Mouse (Mus musculus) MEL (cell line): ENCODE data around the gene Oxct1. TPM values are rescaled to one million over a fixed set of nuclear protein-coding genes. Genes with fewer than 3 reads are reported as not detected.

Experiments
- DNase-seq: peaks from one replicate; pipeline ENCODE4 v3.0.0; 2011; ENCODE audit warnings: low read depth, low spot score
- H3K27ac ChIP-seq: 2 replicates; pipeline ENCODE4 v1.5.1; 2012; ENCODE audit warnings: low read depth, mild to moderate bottlenecking, control low read depth, low read length, moderate library complexity; ENCODE audit not compliant: control insufficient read depth
- H3K27me3 ChIP-seq, 2 experiments: fragments of 150-350 bp in 1 of 2; sonication (generic) in 1 of 2; 2 replicates each; pipeline ENCODE4 v1.6.1; 2012; ENCODE audit warnings: low read length in 2 of 2, mild to moderate bottlenecking in 2 of 2, improper control_type of control experiment in 1 of 2, moderate library complexity in 1 of 2; ENCODE audit not compliant: insufficient read depth in 2 of 2, control insufficient read depth in 1 of 2
- H3K36me3 ChIP-seq, 2 experiments: 2 replicates each; pipeline ENCODE4 v1.6.1; 2012 to 2014; ENCODE audit warnings: low read length in 2 of 2, improper control_type of control experiment in 1 of 2, inconsistent platforms in 1 of 2, mild to moderate bottlenecking in 1 of 2; ENCODE audit not compliant: insufficient read depth in 2 of 2, control insufficient read depth in 1 of 2
- H3K4me1 ChIP-seq, 2 experiments: fragments of 150-350 bp in 1 of 2; sonication (generic) in 1 of 2; 2 replicates each; pipeline ENCODE4 v1.6.1; 2012; ENCODE audit warnings: low read length in 2 of 2, improper control_type of control experiment in 1 of 2, mild to moderate bottlenecking in 1 of 2; ENCODE audit not compliant: insufficient read depth in 2 of 2, control insufficient read depth in 1 of 2
- H3K4me3 ChIP-seq, 2 experiments: fragments of 150-350 bp in 1 of 2; sonication (generic) in 1 of 2; 2 replicates each; pipeline ENCODE4 v1.5.1; 2012; ENCODE audit warnings: low read depth in 2 of 2, low read length in 2 of 2, mild to moderate bottlenecking in 2 of 2, moderate library complexity in 2 of 2, control low read depth in 1 of 2, improper control_type of control experiment in 1 of 2; ENCODE audit not compliant: control insufficient read depth in 1 of 2, insufficient read depth in 1 of 2
- H3K79me2 ChIP-seq: 2 replicates; pipeline ENCODE4 v1.6.1; 2012; ENCODE audit warnings: mild to moderate bottlenecking, low read length, moderate library complexity; ENCODE audit not compliant: control insufficient read depth, poor library complexity, insufficient read depth
- H3K9ac ChIP-seq: 2 replicates; pipeline ENCODE4 v1.6.1; 2012; ENCODE audit warnings: low read depth, mild to moderate bottlenecking, control low read depth, low read length, moderate library complexity; ENCODE audit not compliant: control insufficient read depth, poor library complexity, severe bottlenecking
- H3K9me3 ChIP-seq: fragments of 150-350 bp; sonication (generic); replicated peaks from 2 replicates; pipeline ENCODE4 v1.6.1; 2012; ENCODE audit warnings: mild to moderate bottlenecking, low read length, improper control_type of control experiment, moderate library complexity; ENCODE audit not compliant: insufficient read depth
- BHLHE40 ChIP-seq: IDR thresholded peaks from 2 replicates; pipeline ENCODE4 v1.6.1; 2012; ENCODE audit warnings: low read depth, mild to moderate bottlenecking, inconsistent platforms, low read length, improper control_type of control experiment, borderline replicate concordance
- E2F4 ChIP-seq: IDR thresholded peaks from 2 replicates; pipeline ENCODE4 v1.6.1; 2011; ENCODE audit warnings: low read depth, low read length, improper control_type of control experiment, borderline replicate concordance
- EP300 ChIP-seq, 2 experiments: IDR thresholded peaks; 2 replicates each; pipeline ENCODE4 v1.6.1; 2011; ENCODE audit warnings: improper control_type of control experiment in 2 of 2, low read length in 2 of 2, low read depth in 1 of 2, mild to moderate bottlenecking in 1 of 2
- ETS1 ChIP-seq: IDR thresholded peaks from 2 replicates; pipeline ENCODE4 v1.6.1; 2012; ENCODE audit warnings: low read depth, mild to moderate bottlenecking, inconsistent platforms, low read length, improper control_type of control experiment, moderate library complexity
- GABPA ChIP-seq: IDR thresholded peaks from 2 replicates; pipeline ENCODE4 v1.6.1; 2012; ENCODE audit warnings: low read depth, mild to moderate bottlenecking, inconsistent platforms, low read length, improper control_type of control experiment, moderate library complexity
- JUND ChIP-seq: IDR thresholded peaks from 2 replicates; pipeline ENCODE4 v1.6.1; 2011; ENCODE audit warnings: low read depth, mild to moderate bottlenecking, improper control_type of control experiment, low read length
- KAT2A ChIP-seq: conservative IDR thresholded peaks from 2 replicates; pipeline ENCODE4 v1.6.1; 2012; ENCODE audit warnings: low read depth, low read length, improper control_type of control experiment, inconsistent platforms
- MAX ChIP-seq: IDR thresholded peaks from 2 replicates; pipeline ENCODE4 v1.6.1; 2011; ENCODE audit warnings: low read length, improper control_type of control experiment
- MAZ ChIP-seq: IDR thresholded peaks from 2 replicates; pipeline ENCODE4 v1.6.1; 2012; ENCODE audit warnings: low read depth, mild to moderate bottlenecking, inconsistent platforms, low read length, improper control_type of control experiment
- MEF2A ChIP-seq: IDR thresholded peaks from 2 replicates; pipeline ENCODE4 v1.6.1; 2014; ENCODE audit warnings: low read depth, mild to moderate bottlenecking, inconsistent platforms, low read length, improper control_type of control experiment; ENCODE audit not compliant: poor library complexity, insufficient replicate concordance, severe bottlenecking; ENCODE audit errors: extremely low read depth
- MYB ChIP-seq: IDR thresholded peaks from 2 replicates; pipeline ENCODE4 v1.6.1; 2011; ENCODE audit warnings: mild to moderate bottlenecking, low read depth, low read length, improper control_type of control experiment
- MYC ChIP-seq: IDR thresholded peaks from 2 replicates; pipeline ENCODE4 v1.6.1; 2011; ENCODE audit warnings: low read depth, mild to moderate bottlenecking, low read length, improper control_type of control experiment, moderate library complexity
- NELFE ChIP-seq: IDR thresholded peaks from 2 replicates; pipeline ENCODE4 v1.6.1; 2011; ENCODE audit warnings: low read depth, low read length, improper control_type of control experiment
- POLR2A ChIP-seq, 2 experiments: IDR thresholded peaks; 2 replicates each; pipeline ENCODE4 v1.6.1; 2011 to 2012; ENCODE audit warnings: low read length in 2 of 2, mild to moderate bottlenecking in 2 of 2, control low read depth in 1 of 2, improper control_type of control experiment in 1 of 2, low read depth in 1 of 2, moderate library complexity in 1 of 2; ENCODE audit not compliant: control insufficient read depth in 1 of 2, insufficient read depth in 1 of 2, poor library complexity in 1 of 2
- RCOR1 ChIP-seq: IDR thresholded peaks from 2 replicates; pipeline ENCODE4 v1.6.1; 2012; ENCODE audit warnings: low read depth, mild to moderate bottlenecking, inconsistent platforms, low read length, improper control_type of control experiment
- SMC3 ChIP-seq: IDR thresholded peaks from 2 replicates; pipeline ENCODE4 v1.6.1; 2011; ENCODE audit warnings: low read depth, low read length, improper control_type of control experiment
- TAL1 ChIP-seq: IDR thresholded peaks from 2 replicates; pipeline ENCODE4 v1.6.1; 2012; ENCODE audit warnings: mild to moderate bottlenecking, inconsistent platforms, low read length, moderate library complexity, mixed read lengths
- TBP ChIP-seq: IDR thresholded peaks from 2 replicates; pipeline ENCODE4 v1.8.0; 2011; ENCODE audit warnings: low read depth, low read length, improper control_type of control experiment
- TCF12 ChIP-seq: IDR thresholded peaks from 2 replicates; pipeline ENCODE4 v1.6.1; 2014; ENCODE audit warnings: low read depth, mild to moderate bottlenecking, inconsistent platforms, low read length, improper control_type of control experiment, moderate library complexity
- UBTF ChIP-seq: IDR thresholded peaks from 2 replicates; pipeline ENCODE4 v1.6.1; 2012; ENCODE audit warnings: low read depth, mild to moderate bottlenecking, inconsistent platforms, low read length, improper control_type of control experiment, moderate library complexity, borderline replicate concordance; ENCODE audit not compliant: insufficient read depth
- USF1 ChIP-seq: IDR thresholded peaks from 2 replicates; pipeline ENCODE4 v1.6.1; 2014; ENCODE audit warnings: low read depth, mild to moderate bottlenecking, inconsistent platforms, low read length, improper control_type of control experiment, moderate library complexity
- USF2 ChIP-seq, 2 experiments: IDR thresholded peaks; 2 replicates each; pipeline ENCODE4 v1.6.1; 2011 to 2012; ENCODE audit warnings: improper control_type of control experiment in 2 of 2, low read length in 2 of 2, borderline replicate concordance in 1 of 2, inconsistent platforms in 1 of 2, low read depth in 1 of 2, mild to moderate bottlenecking in 1 of 2; ENCODE audit not compliant: insufficient read depth in 1 of 2
- ZC3H11A ChIP-seq: IDR thresholded peaks from 2 replicates; pipeline ENCODE4 v1.6.1; 2012; ENCODE audit warnings: low read depth, mild to moderate bottlenecking, inconsistent platforms, low read length, improper control_type of control experiment
- ZNF384 ChIP-seq: IDR thresholded peaks from 2 replicates; pipeline ENCODE4 v1.6.1; 2012; ENCODE audit warnings: low read depth, mild to moderate bottlenecking, inconsistent platforms, low read length, improper control_type of control experiment
- polyA plus RNA-seq, 2 experiments: library from polyadenylated mRNA; stranded (reverse) in 1 of 2; unstranded in 1 of 2; fragments of >175 nt in 1 of 2; fragments of >200 nt in 1 of 2; gene quantifications; 2 replicates each; pipeline versions ENCODE4 v1.2.1 to v1.2.4; 2012; ENCODE audit warnings: low replicate concordance in 2 of 2, low read depth in 1 of 2; ENCODE audit not compliant: insufficient read length in 2 of 2, insufficient read depth in 1 of 2, missing spikeins in 1 of 2
- total RNA-seq: library from RNA; depleted of rRNA; stranded (reverse); fragments of 300-350 nt; gene quantifications from 2 replicates; pipeline ENCODE4 v1.2.3, GENCODE M21; 2012

The Oxct1 gene
- total and polyA plus RNA-seq, 3 experiments: 112 to 168 TPM; not detected in 1

DNA sequence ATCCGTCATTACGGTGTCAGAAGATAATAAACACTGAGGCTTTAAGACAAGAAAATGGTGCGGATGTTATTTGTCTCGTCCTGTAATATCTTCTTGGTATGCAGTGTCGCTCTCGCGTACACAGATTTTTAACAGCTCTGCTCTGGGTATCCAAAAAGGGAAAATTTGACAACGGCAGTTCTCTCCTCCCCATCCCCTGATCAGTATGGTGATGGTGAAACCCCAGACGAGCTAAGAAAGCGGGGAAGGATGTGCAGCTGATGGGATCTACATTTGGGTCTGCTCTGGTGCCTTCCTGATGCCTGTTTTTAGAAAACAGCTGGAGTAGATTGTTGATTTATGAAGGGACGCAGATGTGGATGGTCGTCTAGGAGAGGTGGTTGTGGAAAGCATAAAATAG is 78.1 kb downstream of the Oxct1 start:
- Histone ChIP-seq H3K79me2 (no peaks in the 10 kb centered on the region), H3K9ac (no peak overlapping the region), H3K4me1 (no peaks in the 10 kb centered on the region), H3K27me3 (no peaks in the 10 kb centered on the region), H3K27ac (no peak overlapping the region), H3K9me3 (no peaks in the 10 kb centered on the region), H3K36me3 (no peaks in the 10 kb centered on the region; a peak in 1 of 4 replicates), H3K4me3 (no peak overlapping the region)
- TF ChIP-seq RCOR1 (no peak), BHLHE40 (no peak), EP300 (IDR thresholded peaks at IDR 0.05; ENCODE audit: low read depth in 1 of 2, low read length in 2 of 2) (no peak), ETS1 (no peak), NELFE (no peak), ZNF384 (no peak), GABPA (no peak), KAT2A (no peak)
- no peak for DNase-seq

DNA sequence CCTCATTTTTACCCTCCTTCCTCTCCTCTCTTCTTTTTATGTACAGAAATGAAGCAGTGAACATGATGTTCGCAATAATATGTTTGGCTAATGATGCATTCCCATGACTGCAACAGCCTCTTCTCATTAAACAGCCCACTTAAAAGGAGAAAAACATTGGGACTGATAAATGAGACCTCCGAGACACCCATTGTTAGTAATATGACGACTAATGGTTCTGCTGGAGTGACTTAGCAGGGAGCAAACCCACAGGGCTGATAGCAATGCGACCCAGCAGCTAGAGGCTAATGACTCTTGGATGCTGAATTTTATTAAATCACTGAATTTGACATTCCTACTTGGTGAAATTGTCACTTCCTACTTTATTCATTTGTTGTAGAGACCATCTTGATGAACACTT is 79.3 kb downstream of the Oxct1 start:
- no peaks in the 10 kb centered on the region for H3K9me3 ChIP-seq
- no peaks in the 10 kb centered on the region; a peak in 1 of 4 replicates for H3K36me3 ChIP-seq
- no peaks in the 10 kb centered on the region for H3K4me1 ChIP-seq
- H3K9ac ChIP-seq: no peak overlapping the region
- no peak overlapping the region for H3K27ac ChIP-seq
- DNase-seq: no peak
- no peaks in the 10 kb centered on the region for H3K79me2 ChIP-seq
- H3K4me3 ChIP-seq: no peak overlapping the region
- no peaks in the 10 kb centered on the region for H3K27me3 ChIP-seq
- TF ChIP-seq JUND (no peak), MEF2A (no peak), RCOR1 (no peak), TAL1 (no peak), TCF12 (no peak), USF1 (no peak), POLR2A (IDR thresholded peaks at IDR 0.05; ENCODE audit: control insufficient read depth in 1 of 2, insufficient read depth in 1 of 2, low read depth in 1 of 2, low read length in 2 of 2, poor library complexity in 1 of 2) (no peak), MAX (no peak), MAZ (no peak), TBP (no peak), ZNF384 (no peak), E2F4 (no peak), SMC3 (no peak), ZC3H11A (no peak), UBTF (no peak), MYB (no peak), MYC (no peak), USF2 (IDR thresholded peaks at IDR 0.05; ENCODE audit: borderline replicate concordance in 1 of 2, insufficient read depth in 1 of 2, low read depth in 1 of 2, low read length in 2 of 2) (no peak), GABPA (no peak)
